25 mouse cellular contexts compared by ENCODE assay signal in the genomic region with DNA sequence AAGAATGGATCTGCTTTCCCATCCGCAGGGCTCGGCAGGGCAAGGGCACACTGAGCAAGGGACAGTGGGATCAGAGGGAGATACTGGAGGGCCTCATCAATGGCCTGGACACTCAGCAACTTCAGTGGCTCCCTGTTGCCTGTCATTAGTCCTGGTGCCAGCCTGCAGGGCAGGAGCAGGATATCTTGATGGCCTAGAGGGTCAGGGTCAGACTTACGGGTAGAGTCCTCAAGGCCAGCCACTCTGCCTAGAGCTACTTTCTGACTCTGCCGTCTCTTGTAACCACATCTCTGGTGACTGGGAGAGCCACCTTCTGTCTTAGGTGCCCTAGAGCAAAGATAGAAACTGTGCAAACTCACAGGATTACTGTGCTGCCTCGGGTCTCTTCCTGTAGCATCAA.
"Had no signal": no experiment of that assay in that cellular context is flagged by ENCODE, and none has a peak within 500 bp of the region (broad histone marks: within the 10 kb centered on the region; RNA-seq: fewer than 3 reads in every experiment).

No protein-coding gene starts in this region.

- H3K9me3 ChIP-seq: limb, embryonic 10.5 days; limb, embryonic 13.5 days; liver, embryonic 12.5 days; liver, embryonic 15.5 days; lung, embryonic 15.5 days; neural tube, embryonic 12.5 days; neural tube, embryonic 15.5 days had no signal

- H3K4me1 ChIP-seq: liver, embryonic 12.5 days; liver, embryonic 15.5 days; lung, embryonic 15.5 days had no signal

- H3K4me2 ChIP-seq: limb, embryonic 13.5 days; liver, embryonic 12.5 days; liver, embryonic 15.5 days; lung, embryonic 15.5 days; midbrain, embryonic 11.5 days; neural tube, embryonic 12.5 days; neural tube, embryonic 15.5 days had no signal

- DNase-seq: kidney, postnatal 25 days; layer of hippocampus, adult 9-11 months; liver; lung, adult 18-20 months; lung, postnatal 10 days; lung, postnatal 36 days; midbrain, embryonic 14.5 days; right cerebral cortex, adult 18-20 months; right cerebral cortex, postnatal 14 days; right cerebral cortex, postnatal 4 days; thymus, adult 2 months; thymus, postnatal 14 days; thymus, postnatal 4 days had no signal

- H3K36me3 ChIP-seq: limb, embryonic 10.5 days; limb, embryonic 13.5 days; liver, embryonic 12.5 days; liver, embryonic 15.5 days; lung, embryonic 15.5 days; neural tube, embryonic 12.5 days; neural tube, embryonic 15.5 days had no signal

- H3K9ac ChIP-seq: limb, embryonic 13.5 days; liver, embryonic 12.5 days; liver, embryonic 15.5 days; lung, embryonic 15.5 days; neural tube, embryonic 12.5 days; neural tube, embryonic 15.5 days had no signal

- H3K27me3 ChIP-seq: lung, embryonic 15.5 days had no signal

- H3K27ac ChIP-seq: kidney, postnatal 0 days; layer of hippocampus, adult 2 months; limb, embryonic 10.5 days; limb, embryonic 13.5 days; liver, embryonic 12.5 days; liver, embryonic 15.5 days; lung, embryonic 15.5 days; neural tube, embryonic 12.5 days; neural tube, embryonic 15.5 days; stomach, postnatal 0 days had no signal

- ATAC-seq: liver, embryonic 12.5 days had no signal

- H3K4me3 ChIP-seq: layer of hippocampus, adult 2 months; limb, embryonic 10.5 days; limb, embryonic 13.5 days; liver, embryonic 12.5 days; liver, embryonic 15.5 days; lung, embryonic 15.5 days; megakaryocyte, embryonic 14.5 days; neural tube, embryonic 12.5 days; neural tube, embryonic 15.5 days had no signal
